Mouse (Mus musculus) lung, postnatal 0 days (tissue): ENCODE measurements at regions not wholly inside any gene's neighbourhood (a gene's known extent, or its start where the extent isn't known, plus 50 kb on each side); places are given as distances from the start of the nearest gene placed in this dataset.

Source experiments
- CTCF ChIP-seq: IDR thresholded peaks from 2 replicates; pipeline ENCODE4 v1.5.1; 2016; ENCODE audit warnings: antibody characterized with exemption, mild to moderate bottlenecking
- EP300 ChIP-seq: IDR thresholded peaks from 2 replicates; pipeline ENCODE4 v1.6.1; 2016; ENCODE audit warnings: antibody characterized with exemption, mild to moderate bottlenecking, control low read depth

DNA sequence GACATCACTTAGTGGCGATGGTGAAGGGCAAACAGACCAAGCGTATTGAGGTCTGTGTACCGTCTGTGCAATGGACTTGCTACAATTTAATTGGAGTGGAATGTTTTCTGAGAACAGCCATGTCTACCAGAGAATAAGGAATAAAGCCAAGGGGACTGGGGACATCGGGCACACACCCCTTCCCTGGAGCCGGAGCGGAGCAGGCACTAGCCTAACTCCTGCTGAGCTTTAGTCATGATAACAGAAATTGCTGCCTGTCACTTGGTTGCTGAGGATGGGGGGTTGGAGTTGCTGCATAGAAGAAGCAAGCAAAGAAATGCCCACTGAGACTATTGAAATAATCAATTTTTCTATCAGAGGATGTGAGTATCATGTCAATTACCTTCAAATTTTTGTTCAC lies 549.5 kb upstream of the Mki67 start:
- TF ChIP-seq EP300 (no peak), CTCF (no peak)
